Mouse (Mus musculus): Measurements from ENCODE around the gene Syde2. TPM values are rescaled to one million over a fixed set of nuclear protein-coding genes. Genes with fewer than 3 reads are reported as not detected.

The Syde2 gene
- polyA plus RNA-seq, 1 experiment from 2014 or later: 0.50 TPM

DNA sequence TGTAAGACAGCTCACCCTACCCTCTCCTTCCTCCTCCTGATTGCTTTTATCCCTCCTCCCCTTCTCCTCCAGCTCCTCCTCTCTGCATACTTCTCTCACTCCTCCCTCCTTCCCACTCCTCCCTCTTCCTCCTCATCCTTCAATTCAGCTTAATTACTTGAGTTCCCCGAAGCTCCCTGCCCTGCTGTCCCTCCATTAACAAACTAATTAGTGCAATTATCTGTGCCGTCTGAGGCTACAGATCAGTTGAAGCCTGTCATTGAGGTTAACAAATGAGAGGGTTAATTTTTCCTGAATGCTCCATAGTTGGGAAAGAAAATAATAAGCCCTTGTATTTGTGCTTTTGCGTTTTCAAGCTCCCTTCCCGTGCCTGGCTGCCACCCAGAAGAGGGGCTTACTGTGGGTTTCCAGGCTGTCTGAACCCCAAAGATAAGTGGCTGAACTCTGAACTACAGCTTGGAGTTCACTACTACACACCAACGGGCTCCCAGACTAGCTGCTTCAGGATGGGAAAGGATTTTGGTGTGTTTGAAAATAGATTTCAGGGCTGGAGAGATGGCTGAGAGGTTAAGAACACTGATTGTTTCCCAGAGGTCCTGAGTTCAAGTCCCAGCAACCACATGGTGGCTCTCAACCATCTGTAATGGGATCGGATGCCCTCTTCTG, 40.0 kb upstream of the Syde2 start:
- no peak for DNase-seq
- Histone ChIP-seq H3K27ac (replicated peaks; ENCODE audit: low read depth, low read length) (no peak overlapping the region), H3K9me3 (ENCODE audit: control insufficient read depth, low read length) (no peaks in the 10 kb centered on the region), H3K36me3 (ENCODE audit: control insufficient read depth, insufficient read depth, low read length) (peaks cover 26% of the 10 kb centered on the region), H3K27me3 (ENCODE audit: control insufficient read depth, insufficient read depth, low read length) (no peaks in the 10 kb centered on the region), H3K4me3 (replicated peaks; ENCODE audit: low read depth, low read length) (no peak overlapping the region), H3K4me1 (ENCODE audit: control insufficient read depth, insufficient read depth, low read length) (0 out of 2 replicates have a peak, but pooled peaks cover 3% of the 10 kb centered on the region), H3K4me2 (ENCODE audit: low read length) (no peak overlapping the region), H3K9ac (replicated peaks; ENCODE audit: low read length) (no peak overlapping the region)
- 52% methylated on average over 6 of the region's 6 CpGs for WGBS
- ATAC-seq (ENCODE audit: low FRiP score, low TSS enrichment): no peak

GRCm38 (mm10) chr3:145950034-145950814, 37.4 kb upstream of the Syde2 start:
- Histone ChIP-seq H3K27me3 (ENCODE audit: control insufficient read depth, insufficient read depth, low read length) (no peaks in the 10 kb centered on the region), H3K4me2 (ENCODE audit: low read length) (peak overlapping the region; percentile 48), H3K9me3 (ENCODE audit: control insufficient read depth, low read length) (no peaks in the 10 kb centered on the region), H3K36me3 (ENCODE audit: control insufficient read depth, insufficient read depth, low read length) (peaks cover 2% of the 10 kb centered on the region), H3K27ac (replicated peaks; ENCODE audit: low read depth, low read length) (no peak overlapping the region), H3K9ac (replicated peaks; ENCODE audit: low read length) (peak overlapping the region; percentile 37), H3K4me3 (replicated peaks; ENCODE audit: low read depth, low read length) (0 out of 2 replicates have a peak overlapping the region, but pooled peaks have one; percentile 3), H3K4me1 (ENCODE audit: control insufficient read depth, insufficient read depth, low read length) (0 out of 2 replicates have a peak, but pooled peaks cover 3% of the 10 kb centered on the region)
- WGBS: 9% methylated on average over 15 of the region's 15 CpGs
- ATAC-seq (ENCODE audit: low FRiP score, low TSS enrichment) (peak; percentile 80), DNase-seq (peak; percentile 85)

- DNase-seq: no peak
- H3K4me3 ChIP-seq (replicated peaks; ENCODE audit: low read depth, low read length): no peak overlapping the region
- no peaks in the 10 kb centered on the region for H3K9me3 ChIP-seq (ENCODE audit: control insufficient read depth, low read length)
- no peak overlapping the region for H3K4me2 ChIP-seq (ENCODE audit: low read length)
- no peak overlapping the region for H3K9ac ChIP-seq (replicated peaks; ENCODE audit: low read length)
- H3K27ac ChIP-seq (replicated peaks; ENCODE audit: low read depth, low read length): no peak overlapping the region
- ATAC-seq (ENCODE audit: low FRiP score, low TSS enrichment): no peak
- 0 out of 2 replicates have a peak, but pooled peaks cover 3% of the 10 kb centered on the region for H3K4me1 ChIP-seq (ENCODE audit: control insufficient read depth, insufficient read depth, low read length)
- no peaks in the 10 kb centered on the region for H3K27me3 ChIP-seq (ENCODE audit: control insufficient read depth, insufficient read depth, low read length)
- 57% methylated on average over 5 of the region's 5 CpGs for WGBS
- H3K36me3 ChIP-seq (ENCODE audit: control insufficient read depth, insufficient read depth, low read length): no peaks in the 10 kb centered on the region
Observed at GRCm38 (mm10) chr3:145950815-145951130, 36.9 kb upstream of the Syde2 start.

- no peak overlapping the region for H3K9ac ChIP-seq (replicated peaks; ENCODE audit: low read length)
Observed at GRCm38 (mm10) chr3:145951287-145952165, 36.1 kb upstream of the Syde2 start.

GRCm38 (mm10) chr3:145952945-145953344, 34.7 kb upstream of the Syde2 start:
- H3K36me3 ChIP-seq (ENCODE audit: control insufficient read depth, insufficient read depth, low read length): no peaks in the 10 kb centered on the region
- ATAC-seq (ENCODE audit: low FRiP score, low TSS enrichment) (no peak), DNase-seq (no peak)
- no peak overlapping the region for H3K9ac ChIP-seq (replicated peaks; ENCODE audit: low read length)
- no peaks in the 10 kb centered on the region for H3K9me3 ChIP-seq (ENCODE audit: control insufficient read depth, low read length)
- H3K4me2 ChIP-seq (ENCODE audit: low read length): no peak overlapping the region
- H3K4me1 ChIP-seq (ENCODE audit: control insufficient read depth, insufficient read depth, low read length): 0 out of 2 replicates have a peak, but pooled peaks cover 3% of the 10 kb centered on the region
- no peak overlapping the region for H3K27ac ChIP-seq (replicated peaks; ENCODE audit: low read depth, low read length)
- no peaks in the 10 kb centered on the region for H3K27me3 ChIP-seq (ENCODE audit: control insufficient read depth, insufficient read depth, low read length)
- no peak overlapping the region for H3K4me3 ChIP-seq (replicated peaks; ENCODE audit: low read depth, low read length)
- WGBS: 89% methylated on average over 7 of the region's 7 CpGs

More at GRCm38 (mm10) chr3:145951287-145952165, 36.1 kb upstream of the Syde2 start:
- Histone ChIP-seq H3K4me1 (ENCODE audit: control insufficient read depth, insufficient read depth, low read length) (0 out of 2 replicates have a peak, but pooled peaks cover 3% of the 10 kb centered on the region), H3K27ac (replicated peaks; ENCODE audit: low read depth, low read length) (no peak overlapping the region), H3K4me2 (ENCODE audit: low read length) (no peak overlapping the region), H3K36me3 (ENCODE audit: control insufficient read depth, insufficient read depth, low read length) (no peaks in the 10 kb centered on the region), H3K9me3 (ENCODE audit: control insufficient read depth, low read length) (no peaks in the 10 kb centered on the region), H3K4me3 (replicated peaks; ENCODE audit: low read depth, low read length) (no peak overlapping the region), H3K27me3 (ENCODE audit: control insufficient read depth, insufficient read depth, low read length) (no peaks in the 10 kb centered on the region)
- DNase-seq (no peak), ATAC-seq (ENCODE audit: low FRiP score, low TSS enrichment) (no peak)
- WGBS: 78% methylated on average over 17 of the region's 17 CpGs

DNA sequence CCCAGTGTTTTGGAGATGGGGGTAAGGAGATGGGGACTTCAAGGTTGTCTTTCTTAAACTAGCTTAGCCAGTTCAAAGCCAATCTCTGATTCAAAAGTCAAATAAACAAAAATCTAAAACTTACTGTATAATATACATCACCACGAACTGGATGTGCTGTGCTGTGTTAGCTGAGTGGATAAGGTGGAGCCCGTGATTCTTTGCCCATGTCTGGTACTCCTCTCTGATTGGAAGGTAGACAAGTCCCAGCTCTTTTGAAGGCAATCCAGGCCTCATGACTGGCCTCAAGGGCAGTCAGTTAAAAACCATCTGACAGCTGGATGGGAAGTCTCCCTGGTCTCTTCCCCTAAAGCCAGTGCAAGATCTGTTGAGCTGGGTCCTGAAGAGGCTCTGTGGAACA, 34.3 kb upstream of the Syde2 start:
- no peak for DNase-seq

DNA sequence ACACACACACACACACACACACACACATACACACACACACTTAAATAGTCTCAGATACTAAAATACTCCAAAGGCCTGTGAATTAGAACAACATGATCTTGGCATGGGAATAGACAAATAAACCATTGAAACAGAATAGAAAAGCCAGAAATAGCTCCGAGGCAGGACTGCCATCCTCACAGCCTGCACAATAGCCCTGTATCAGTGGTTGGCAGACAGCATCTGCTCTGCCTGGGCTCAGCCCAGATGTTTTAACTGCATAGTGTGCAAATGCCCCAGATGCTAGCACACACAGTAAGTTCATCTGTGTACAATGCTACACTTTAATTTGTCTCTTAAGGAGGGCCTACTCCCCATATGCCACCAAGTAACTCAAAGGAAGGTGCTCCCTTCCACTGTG, 27.8 kb upstream of the Syde2 start:
- H3K9me3 ChIP-seq (ENCODE audit: control insufficient read depth, low read length): no peaks in the 10 kb centered on the region
- no peak for DNase-seq
- H3K27me3 ChIP-seq (ENCODE audit: control insufficient read depth, insufficient read depth, low read length): peaks cover 15% of the 10 kb centered on the region; the same call in 1 of the 2 replicates
- 77% methylated on average over 1 of the region's 1 CpGs for WGBS
- H3K4me2 ChIP-seq (ENCODE audit: low read length): no peak overlapping the region
- no peak for ATAC-seq (ENCODE audit: low FRiP score, low TSS enrichment)
- H3K4me1 ChIP-seq (ENCODE audit: control insufficient read depth, insufficient read depth, low read length): peaks cover 16% of the 10 kb centered on the region; the same call in 1 of the 2 replicates
- no peak overlapping the region for H3K9ac ChIP-seq (replicated peaks; ENCODE audit: low read length)
- no peak overlapping the region for H3K4me3 ChIP-seq (replicated peaks; ENCODE audit: low read depth, low read length)
- no peak overlapping the region for H3K27ac ChIP-seq (replicated peaks; ENCODE audit: low read depth, low read length)
- no peaks in the 10 kb centered on the region for H3K36me3 ChIP-seq (ENCODE audit: control insufficient read depth, insufficient read depth, low read length)

More for the DNA sequence above, 34.3 kb upstream of the Syde2 start:
- 85% methylated on average over 2 of the region's 2 CpGs for WGBS
- H3K4me2 ChIP-seq (ENCODE audit: low read length): no peak overlapping the region
- 0 out of 2 replicates have a peak, but pooled peaks cover 3% of the 10 kb centered on the region for H3K4me1 ChIP-seq (ENCODE audit: control insufficient read depth, insufficient read depth, low read length)
- no peak for ATAC-seq (ENCODE audit: low FRiP score, low TSS enrichment)
- no peak overlapping the region for H3K9ac ChIP-seq (replicated peaks; ENCODE audit: low read length)
- H3K27me3 ChIP-seq (ENCODE audit: control insufficient read depth, insufficient read depth, low read length): no peaks in the 10 kb centered on the region
- no peaks in the 10 kb centered on the region for H3K36me3 ChIP-seq (ENCODE audit: control insufficient read depth, insufficient read depth, low read length)
- no peak overlapping the region for H3K4me3 ChIP-seq (replicated peaks; ENCODE audit: low read depth, low read length)
- no peaks in the 10 kb centered on the region for H3K9me3 ChIP-seq (ENCODE audit: control insufficient read depth, low read length)
- no peak overlapping the region for H3K27ac ChIP-seq (replicated peaks; ENCODE audit: low read depth, low read length)

- H3K9me3 ChIP-seq (ENCODE audit: control insufficient read depth, low read length): no peaks in the 10 kb centered on the region
- H3K4me1 ChIP-seq (ENCODE audit: control insufficient read depth, insufficient read depth, low read length): peaks cover 19% of the 10 kb centered on the region; the same call in 1 of the 2 replicates
- H3K4me3 ChIP-seq (replicated peaks; ENCODE audit: low read depth, low read length): no peak overlapping the region
- no peak overlapping the region for H3K4me2 ChIP-seq (ENCODE audit: low read length)
- ATAC-seq (ENCODE audit: low FRiP score, low TSS enrichment) (no peak), DNase-seq (no peak)
- H3K36me3 ChIP-seq (ENCODE audit: control insufficient read depth, insufficient read depth, low read length): no peaks in the 10 kb centered on the region
- no peak overlapping the region for H3K9ac ChIP-seq (replicated peaks; ENCODE audit: low read length)
- peaks cover 15% of the 10 kb centered on the region; the same call in 1 of the 2 replicates for H3K27me3 ChIP-seq (ENCODE audit: control insufficient read depth, insufficient read depth, low read length)
- WGBS: 21% methylated on average over 9 of the region's 9 CpGs
- H3K27ac ChIP-seq (replicated peaks; ENCODE audit: low read depth, low read length): no peak overlapping the region
Observed at GRCm38 (mm10) chr3:145962411-145962810, 25.3 kb upstream of the Syde2 start.

Measured in midbrain, embryonic 14.5 days (tissue).